Mouse (Mus musculus) embryonic fibroblast, embryonic 13.5 days (primary cell): Measurements from ENCODE around the gene Hs6st3.

Source experiments
- CTCF ChIP-seq: IDR thresholded peaks from 2 replicates; pipeline ENCODE4 v1.5.1; 2011; ENCODE audit warnings: mild to moderate bottlenecking, control low read depth, low read length, moderate library complexity, borderline replicate concordance; ENCODE audit not compliant: insufficient read depth
- POLR2A ChIP-seq: IDR thresholded peaks from 2 replicates; pipeline ENCODE4 v1.6.1; 2011; ENCODE audit warnings: low read depth, mild to moderate bottlenecking, control low read depth, low read length, moderate library complexity

DNA sequence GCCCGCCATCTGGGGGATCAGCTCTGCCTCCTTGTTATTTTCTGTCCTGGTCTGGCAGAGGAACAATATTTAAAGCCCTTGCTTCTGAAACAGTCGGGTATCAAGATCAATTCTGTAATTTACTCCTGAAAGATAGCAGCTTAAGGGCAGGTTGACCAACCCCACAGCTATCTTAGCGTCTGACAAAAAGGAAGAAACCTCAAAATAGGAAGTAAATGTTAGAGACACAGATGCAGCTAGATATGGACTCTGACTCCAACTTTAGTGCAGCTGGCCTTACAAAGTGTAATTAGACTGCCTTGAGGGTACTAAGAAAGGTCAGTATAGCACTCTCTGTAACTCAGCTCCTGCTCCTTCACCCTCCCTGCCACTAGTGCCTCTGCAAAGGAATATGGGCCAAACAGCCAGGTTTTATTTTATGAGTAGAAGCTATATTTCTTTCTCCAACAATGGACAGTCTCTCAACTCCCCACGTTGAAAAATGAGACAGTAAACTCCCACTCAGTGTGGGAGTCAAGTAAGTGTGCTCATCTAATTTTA is 710.7 kb downstream of the Hs6st3 start:
- TF ChIP-seq POLR2A (no peak), CTCF (no peak)
